Mouse (Mus musculus) heart, postnatal 0 days (tissue): ENCODE results near the gene Tpbg. TPM values are rescaled to one million over a fixed set of nuclear protein-coding genes. Genes with fewer than 3 reads are reported as not detected.

ENCODE experiments used
- ATAC-seq: fragments of 200-750 bp; cut with Nextera tagmentation; 2 replicates; pipeline ENCODE4 v1.8.0; 2017; ENCODE audit warnings: low read depth, moderate number of reproducible peaks, moderate library complexity; ENCODE audit not compliant: insufficient read depth
- DNase-seq: peaks from one replicate; pipeline ENCODE4 v3.0.0-alpha.2; 2016; ENCODE audit warnings: low spot score
- H3K27ac ChIP-seq: fragments of 300-500 bp; sonication (generic); 2 replicates; pipeline ENCODE4 v1.5.1; 2014; ENCODE audit warnings: low read depth, mild to moderate bottlenecking
- H3K27me3 ChIP-seq: fragments of 300-500 bp; sonication (generic); 2 replicates; pipeline ENCODE4 v1.6.1; 2014; ENCODE audit warnings: low read length, mixed read lengths; ENCODE audit not compliant: control insufficient read depth, insufficient read depth
- H3K36me3 ChIP-seq: fragments of 300-500 bp; sonication (generic); replicated peaks from 2 replicates; pipeline ENCODE4 v1.6.1; 2014; ENCODE audit warnings: low read length, mixed read lengths; ENCODE audit not compliant: control insufficient read depth, insufficient read depth
- H3K4me1 ChIP-seq: fragments of 300-500 bp; sonication (generic); 2 replicates; pipeline ENCODE4 v1.6.1; 2014; ENCODE audit warnings: antibody characterized with exemption; ENCODE audit not compliant: control insufficient read depth, insufficient read depth
- H3K4me2 ChIP-seq: fragments of 300-500 bp; sonication (generic); 2 replicates; pipeline ENCODE4 v1.6.1; 2014; ENCODE audit warnings: low read depth, mild to moderate bottlenecking, low read length, moderate library complexity
- H3K4me3 ChIP-seq: fragments of 300-500 bp; sonication (generic); 2 replicates; pipeline ENCODE4 v1.5.1; 2014; ENCODE audit warnings: low read depth, low read length
- H3K9ac ChIP-seq: fragments of 300-500 bp; sonication (generic); replicated peaks from 2 replicates; pipeline ENCODE4 v1.6.1; 2014; ENCODE audit warnings: low read depth, low read length, mixed read lengths
- H3K9me3 ChIP-seq: fragments of 300-500 bp; sonication (generic); replicated peaks from 2 replicates; pipeline ENCODE4 v1.6.1; 2016; ENCODE audit warnings: low read length; ENCODE audit not compliant: control insufficient read depth
- CTCF ChIP-seq: IDR thresholded peaks from 2 replicates; pipeline ENCODE4 v1.5.1; 2016; ENCODE audit warnings: antibody characterized with exemption, control low read depth, low read depth
- EP300 ChIP-seq: IDR thresholded peaks from 2 replicates; pipeline ENCODE4 v1.6.1; 2016; ENCODE audit warnings: antibody characterized with exemption, low read depth
- WGBS: fragments of 180-500 bp; shearing (Covaris S2); extraction: QIAGEN DNeasy Blood & Tissue Kit; methylation state at CpG from one replicate; pipeline ENCODE4 v1.1.7; 2014; 5-methylcytosine and 5-hydroxymethylcytosine counted together
- polyA plus RNA-seq: library from polyadenylated mRNA; unstranded; fragments of >200 nt; fragmentation: Nextera tagmentation; extraction: Ambion mirVana; gene quantifications from 2 replicates; pipeline ENCODE4 v1.2.1, GENCODE M21; 2015
- total RNA-seq: library from RNA; depleted of rRNA; stranded (reverse); fragments of >200 nt; gene quantifications from 2 replicates; pipeline ENCODE4 v1.2.3, GENCODE M21; 2014; ENCODE audit warnings: low replicate concordance; rRNA removed

The Tpbg gene
- total and polyA plus RNA-seq, 2 experiments from 2014 or later = 1.2 to 2.5 TPM

DNA sequence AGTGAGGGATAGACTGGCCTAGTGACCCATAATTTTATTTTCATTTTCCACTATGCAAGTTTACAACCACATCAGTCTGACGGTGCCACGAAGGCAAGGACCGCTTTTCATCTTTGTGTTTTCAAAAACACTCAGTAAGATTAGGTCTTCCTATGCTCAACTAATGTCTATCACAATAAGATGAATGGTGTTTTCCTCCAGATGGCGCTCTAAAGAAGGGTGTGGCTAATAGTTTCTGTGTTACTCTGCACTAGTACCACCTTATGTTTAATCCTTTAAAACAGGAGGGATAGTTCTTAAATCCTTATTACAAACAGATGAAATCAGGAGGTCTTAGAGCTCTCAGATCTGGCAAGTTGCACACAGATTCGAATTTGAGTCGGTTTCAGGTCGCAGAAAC, 30.7 kb downstream of the Tpbg start:
- no peak for TF ChIP-seq EP300
- TF ChIP-seq CTCF = no peak
- H3K4me2 ChIP-seq = no peak overlapping the region
- no peak for DNase-seq
- H3K36me3 ChIP-seq = no peaks in the 10 kb centered on the region
- no peaks in the 10 kb centered on the region for H3K9me3 ChIP-seq
- ATAC-seq = no peak
- 72% methylated on average over 7 of the region's 7 CpGs for WGBS
- H3K9ac ChIP-seq = no peak overlapping the region
- H3K27me3 ChIP-seq = no peaks in the 10 kb centered on the region
- H3K4me3 ChIP-seq = no peak overlapping the region
- H3K4me1 ChIP-seq = no peaks in the 10 kb centered on the region
- no peak overlapping the region for H3K27ac ChIP-seq

DNA sequence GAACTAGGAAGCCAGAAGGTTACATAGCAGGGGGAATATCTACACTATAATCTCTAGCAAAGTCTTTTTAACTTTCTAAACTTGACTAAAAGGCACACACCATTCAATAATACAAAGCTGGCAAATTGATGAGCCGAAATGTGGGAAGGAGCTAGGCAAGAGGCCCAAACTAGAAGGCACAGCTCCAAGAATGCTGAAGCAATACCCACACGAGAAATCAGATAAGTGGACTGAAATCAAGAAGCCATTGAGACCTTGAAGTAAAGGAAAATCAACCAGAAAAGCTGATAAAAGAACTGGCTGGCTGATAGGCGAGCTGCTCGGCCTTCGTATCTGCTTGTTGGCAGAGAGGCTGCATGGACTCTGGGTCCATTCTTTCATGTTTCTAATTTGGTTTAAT, 51.5 kb downstream of the Tpbg start:
- Histone ChIP-seq H3K4me2 (no peak overlapping the region), H3K4me1 (no peaks in the 10 kb centered on the region), H3K4me3 (no peak overlapping the region), H3K36me3 (no peaks in the 10 kb centered on the region), H3K27me3 (no peaks in the 10 kb centered on the region), H3K9me3 (no peaks in the 10 kb centered on the region), H3K27ac (no peak overlapping the region), H3K9ac (no peak overlapping the region)
- DNase-seq = no peak
- no peak for TF ChIP-seq CTCF
- no peak for TF ChIP-seq EP300
- no peak for ATAC-seq
- 58% methylated on average over 5 of the region's 5 CpGs for WGBS

Other genes starting within 250 kb of the Tpbg start
- gene Ibtk, start 93.0 kb upstream of the Tpbg start, total RNA-seq = 13.3 and 23.6 TPM in 2 replicates
- gene Ibtk, start 93.0 kb upstream of the Tpbg start, polyA plus RNA-seq = 14.9 and 15.3 TPM in 2 replicates